Mouse (Mus musculus) activated CD4-positive, CD25-positive, alpha-beta regulatory T cell, adult 4 months (primary cell): ENCODE data around the gene March6. TPM values are rescaled to one million over a fixed set of nuclear protein-coding genes. Genes with fewer than 3 reads are reported as not detected.
A peak's percentile ranks its signal among the peaks of the same experiment; 100 is the strongest.

Experiments used
- ATAC-seq: one replicate; pipeline ENCODE4 v1.8.0; 2017
- polyA plus RNA-seq, 2 experiments: library from polyadenylated mRNA; unstranded; fragments of 100-300 nt; shearing (Covaris generic); gene quantifications; one replicate each; pipeline ENCODE4 v1.2.1; 2017

March6 gene
- polyA plus RNA-seq, result 10 to 100 TPM; 21.1 to 21.5 TPM

GRCm38 (mm10) chr15:31530659-31531445 lies at the start of gene March6:
March6 (minus strand) TSS chr15:31531053.
- peak; percentile 85 for ATAC-seq

DNA sequence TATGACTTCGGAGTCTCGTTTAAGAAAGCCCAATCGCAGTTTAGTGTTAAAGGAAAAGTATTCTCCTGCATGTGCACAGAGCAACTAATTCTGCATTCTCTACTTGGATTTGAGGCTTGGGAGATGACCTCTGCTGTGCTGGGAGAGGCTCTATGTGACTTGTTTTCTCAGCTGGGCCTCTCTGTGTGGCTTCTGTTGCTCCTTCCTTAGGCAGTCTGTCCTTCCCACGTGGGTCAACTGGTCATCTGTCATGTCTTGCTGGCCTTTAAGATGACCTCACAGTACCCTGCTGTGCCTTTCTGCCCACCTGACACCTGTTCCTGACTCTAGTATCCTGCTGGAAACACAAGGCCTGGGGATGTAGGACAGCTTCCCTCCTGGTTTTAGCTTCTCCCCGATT lies 45.2 kb upstream of the March6 start:
- ATAC-seq, result no peak

DNA sequence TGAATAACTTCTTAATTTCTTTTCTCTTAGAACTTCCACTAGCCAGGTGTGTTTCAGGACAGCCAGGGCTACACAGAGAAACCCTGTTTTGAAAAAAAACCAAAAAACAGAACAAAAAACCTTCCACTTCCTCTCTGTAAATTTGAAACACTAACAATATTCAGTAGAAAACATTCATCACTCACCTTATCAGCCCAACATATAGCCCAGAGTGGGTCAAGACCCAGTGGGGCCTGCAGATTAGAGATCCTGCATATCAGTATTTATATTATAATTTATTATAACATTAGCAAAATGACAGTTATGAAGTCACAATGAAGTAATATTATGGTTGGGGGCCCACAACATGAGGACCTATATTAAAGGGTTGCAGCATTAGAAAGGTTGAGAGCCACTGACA lies 42.8 kb upstream of the March6 start:
- no peak for ATAC-seq

GRCm38 (mm10) chr15:31573287-31573686 lies 42.4 kb upstream of the March6 start:
- no peak for ATAC-seq

DNA sequence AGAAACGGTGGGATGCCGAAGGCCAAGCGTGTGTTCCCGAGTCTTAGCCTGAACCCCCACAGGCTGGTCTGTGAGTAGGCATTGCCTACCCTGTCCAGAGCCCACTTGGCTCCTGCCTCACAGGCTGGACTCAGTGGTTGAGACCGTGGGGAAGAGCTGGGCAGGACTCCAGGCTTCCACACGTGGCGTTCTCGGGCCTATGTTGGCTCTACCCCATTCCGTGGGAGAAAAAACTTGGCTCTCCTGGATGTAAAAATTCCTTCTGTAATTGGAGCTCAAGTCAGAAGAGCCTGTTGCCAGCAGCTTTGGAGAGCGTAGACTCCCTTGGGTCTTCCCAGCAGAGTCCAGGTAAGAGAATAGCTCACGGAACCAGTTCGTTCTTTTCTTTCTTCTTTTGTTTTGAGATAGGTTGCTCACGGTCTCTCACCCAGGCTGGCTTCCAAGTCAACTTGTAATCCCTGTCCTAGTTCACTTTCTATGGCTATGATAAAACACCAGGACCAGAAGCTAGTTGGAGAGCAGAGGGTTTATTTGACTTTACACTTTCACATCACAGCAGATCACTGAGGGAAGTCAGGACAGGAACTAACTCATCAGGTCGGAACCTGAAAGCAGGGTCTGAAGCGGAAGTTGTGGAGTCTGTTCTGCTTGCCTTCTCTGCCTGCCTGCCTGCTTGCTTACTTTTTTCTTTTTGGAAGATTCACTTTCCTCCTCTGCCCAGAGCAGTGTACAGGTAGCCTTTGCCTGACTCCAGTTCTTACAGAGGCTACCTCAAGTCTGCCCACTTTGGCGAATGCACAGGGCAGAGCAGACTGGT lies 41.3 kb upstream of the March6 start:
- no peak for ATAC-seq

- no peak for ATAC-seq
Measured at GRCm38 (mm10) chr15:31570959-31571358, 40.1 kb upstream of the March6 start.

GRCm38 (mm10) chr15:31569325-31570022 lies 38.6 kb upstream of the March6 start:
- no peak for ATAC-seq

GRCm38 (mm10) chr15:31568581-31568996 lies 37.7 kb upstream of the March6 start:
- ATAC-seq, result no peak

DNA sequence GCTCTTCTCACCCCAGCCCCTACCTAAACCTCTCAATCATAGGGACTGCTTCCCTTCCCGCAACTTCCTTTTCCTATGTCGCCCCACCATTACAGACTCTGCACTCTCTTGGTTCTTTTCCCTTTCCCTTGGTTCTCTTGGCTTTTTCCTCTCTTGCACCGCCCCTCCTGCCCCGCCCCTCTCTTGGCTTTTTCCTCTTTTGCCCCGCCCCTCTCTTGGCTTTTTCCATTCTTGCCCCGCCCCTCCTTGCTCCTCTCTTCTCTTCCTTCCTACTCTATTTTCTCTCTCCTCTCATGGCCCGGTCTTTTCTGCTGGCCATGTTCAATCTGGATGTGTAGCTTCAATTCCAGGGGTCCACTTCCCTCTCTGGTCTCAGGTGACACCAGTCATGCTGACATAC lies 36.6 kb upstream of the March6 start:
- no peak for ATAC-seq

DNA sequence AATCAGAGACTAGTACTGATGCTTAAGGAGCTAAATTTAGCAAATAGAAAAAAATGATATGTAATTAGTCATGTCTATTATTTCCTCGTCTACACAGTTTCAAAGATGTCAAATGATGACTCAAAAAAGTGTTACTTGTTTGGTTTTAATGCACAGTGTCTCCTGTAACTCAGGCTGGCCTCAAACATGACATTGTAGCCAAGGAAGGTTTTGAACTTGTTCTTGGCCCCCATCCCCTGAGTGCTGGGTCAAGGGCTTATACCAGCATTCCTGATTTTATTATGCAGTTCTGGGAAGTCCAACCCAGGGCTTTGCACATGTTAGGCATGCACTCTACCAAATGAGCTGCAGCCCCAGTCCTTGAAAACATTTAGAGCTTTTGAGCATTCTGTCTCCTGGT lies 34.9 kb upstream of the March6 start:
- ATAC-seq, result no peak

DNA sequence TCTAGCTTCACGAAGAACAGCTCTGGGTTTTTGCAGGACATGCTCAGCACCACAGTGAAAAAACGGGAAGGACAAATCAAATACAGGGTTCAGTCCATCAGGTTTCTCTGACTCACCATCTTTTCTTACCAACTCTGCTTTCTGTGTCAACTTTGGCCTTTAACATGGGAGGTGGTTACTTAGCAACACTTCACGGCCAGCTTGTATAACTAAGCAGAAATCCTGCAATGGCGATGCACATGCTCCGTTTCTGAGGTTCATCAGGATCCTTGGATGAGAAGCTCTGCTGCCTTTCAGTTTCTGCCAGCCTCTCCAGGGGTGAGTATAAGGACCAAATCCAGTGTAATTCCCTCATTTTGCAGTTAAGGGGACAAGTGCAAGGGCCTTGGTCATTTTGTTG lies 34.3 kb upstream of the March6 start, which contains the start of gene Cmbl:
Gene Cmbl (plus strand): TSS at position 206 of the 400 bp plus-strand sequence.
- ATAC-seq, result no peak

DNA sequence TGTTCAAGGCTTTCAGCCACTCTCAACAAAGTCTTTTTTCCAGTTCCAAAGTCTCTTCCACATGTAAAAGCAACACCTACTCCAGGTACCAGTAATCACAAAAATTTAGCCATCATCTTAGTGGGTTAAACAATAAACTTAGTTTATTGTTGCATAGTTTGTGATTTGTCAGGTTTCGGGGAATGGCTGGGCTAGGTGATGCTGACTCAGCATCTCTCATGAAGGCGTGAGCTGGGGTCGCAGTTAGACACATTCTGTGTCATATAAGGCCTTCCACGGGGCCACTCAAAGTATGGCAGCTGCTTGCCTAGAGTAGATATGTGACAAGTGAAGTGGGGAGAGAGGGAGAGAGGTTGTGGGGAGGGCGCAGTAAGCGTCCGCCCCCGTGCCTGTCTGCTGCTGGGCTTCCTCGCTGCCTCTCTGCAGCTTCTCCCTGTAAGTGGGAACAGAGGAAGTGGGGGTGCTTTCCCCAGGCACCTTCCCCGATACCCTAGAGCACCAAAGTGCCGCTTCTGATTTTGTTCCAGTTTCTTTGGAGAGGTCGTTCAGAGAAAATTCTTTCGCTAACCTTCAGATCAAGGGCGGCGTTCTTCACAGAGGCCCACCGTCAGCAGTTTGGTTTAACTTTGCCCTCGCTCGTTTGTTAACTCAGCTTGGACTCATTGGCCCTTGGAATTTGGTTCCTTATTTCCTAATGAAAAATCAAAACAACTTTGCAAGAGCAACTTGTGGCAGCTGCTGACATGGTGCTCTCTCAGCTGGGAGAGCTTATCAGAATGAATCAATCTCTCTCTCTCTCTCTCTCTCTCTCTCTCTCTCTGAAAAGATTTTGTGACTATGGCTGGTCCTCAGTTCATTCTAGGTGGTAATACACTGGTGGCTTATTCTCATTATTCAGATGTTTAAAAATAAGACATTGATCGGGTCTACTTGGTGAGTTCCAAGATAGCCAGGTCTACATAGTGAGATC lies 33.0 kb upstream of the March6 start:
- ATAC-seq, result no peak

DNA sequence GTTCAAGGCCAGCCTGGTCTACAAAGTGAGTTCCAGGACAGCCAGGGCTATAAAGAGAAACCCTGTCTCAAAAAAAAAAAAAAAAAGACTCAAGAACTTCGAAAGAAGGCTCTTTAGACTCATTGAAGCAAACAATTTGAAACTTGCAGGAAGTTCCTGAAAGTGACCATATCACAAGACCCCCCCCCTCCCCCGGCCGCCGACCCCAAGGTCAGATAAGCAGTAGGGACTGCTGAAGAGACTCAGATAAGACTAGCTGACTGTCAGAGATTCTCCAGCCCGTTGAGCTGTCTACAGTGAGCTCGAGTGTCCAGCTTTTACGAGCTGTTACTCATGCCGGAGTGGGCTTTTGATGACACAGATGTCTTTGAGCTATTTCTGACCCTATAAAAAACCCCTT lies 32.0 kb upstream of the March6 start:
- no peak for ATAC-seq

DNA sequence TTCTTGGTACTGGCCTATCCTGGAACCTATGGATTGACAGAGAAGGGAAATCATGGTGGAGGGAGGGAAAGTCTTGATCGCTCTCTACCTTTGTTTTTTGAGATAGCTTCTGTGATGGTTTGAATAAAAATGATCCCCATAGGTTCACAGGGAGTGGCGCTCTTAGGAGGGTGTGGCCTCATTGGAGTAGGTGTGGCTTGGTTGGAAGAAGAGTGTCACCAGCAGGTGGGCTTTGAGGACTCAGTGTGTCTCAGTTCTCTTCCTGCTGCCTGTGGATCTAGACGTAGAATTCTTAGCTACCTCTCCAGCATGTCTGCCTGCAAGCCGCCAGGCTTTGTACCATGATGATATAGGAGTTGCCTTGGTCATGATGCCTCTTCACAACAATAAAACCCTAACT lies 31.1 kb upstream of the March6 start:
- ATAC-seq, result no peak

- no peak for ATAC-seq
Measured at GRCm38 (mm10) chr15:31561390-31561789, 30.5 kb upstream of the March6 start.

DNA sequence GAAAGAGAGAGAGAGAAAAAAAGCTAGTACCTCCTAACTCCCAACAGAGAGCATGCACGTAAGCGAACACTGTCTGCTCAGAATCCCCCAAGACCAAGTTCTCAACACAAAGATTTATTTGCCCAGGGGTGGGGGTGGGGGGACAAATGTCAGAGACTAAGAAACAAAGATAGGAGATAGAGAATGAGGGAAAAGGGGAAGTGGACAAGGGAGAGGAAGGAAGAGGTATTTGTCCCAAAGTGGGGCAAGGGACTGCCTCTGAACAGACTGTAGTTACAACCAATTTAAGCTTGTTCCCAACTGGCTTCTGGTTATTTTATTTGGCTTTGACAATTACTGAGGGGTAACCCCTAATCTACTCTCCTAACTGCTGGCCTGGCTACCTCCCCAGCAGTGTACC lies 24.0 kb upstream of the March6 start:
- no peak for ATAC-seq

- no peak for ATAC-seq
Measured at GRCm38 (mm10) chr15:31550381-31550780, 19.5 kb upstream of the March6 start.

DNA sequence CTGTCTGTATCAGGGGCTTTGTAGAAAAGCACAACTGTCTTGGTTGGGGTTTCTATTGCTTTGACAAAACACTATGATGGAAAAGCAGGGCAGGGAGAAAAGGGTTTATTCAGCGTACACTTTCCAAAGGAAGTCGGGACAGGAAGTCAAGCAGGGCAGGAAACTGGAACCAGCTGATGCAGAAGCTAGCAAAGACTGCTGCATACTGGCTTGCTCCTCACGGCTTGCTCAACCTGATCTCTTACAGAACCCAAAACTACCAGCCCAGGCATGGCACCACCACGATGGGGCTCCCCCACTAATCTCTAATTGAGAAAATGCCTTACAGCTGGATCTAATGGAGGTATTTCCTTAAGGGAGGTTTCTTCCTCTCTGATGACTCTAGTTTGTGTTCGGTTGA lies 16.6 kb upstream of the March6 start:
- no peak for ATAC-seq

GRCm38 (mm10) chr15:31546291-31546690 lies 15.4 kb upstream of the March6 start:
- ATAC-seq, result peak; percentile 14

GRCm38 (mm10) chr15:31545058-31545457 lies 14.2 kb upstream of the March6 start:
- no peak for ATAC-seq

GRCm38 (mm10) chr15:31543246-31543645 lies 12.4 kb upstream of the March6 start:
- ATAC-seq, result no peak
